Mouse (Mus musculus) T-cell, adult 2 months (primary cell): ENCODE data around the gene Uba3.

ENCODE experiments used
- DNase-seq: peaks from one replicate; pipeline ENCODE4 v3.0.0; 2022; ENCODE audit warnings: low spot score

Gene Uba3

GRCm38 (mm10) chr6:97210191-97210961, 4.9 kb upstream of the Uba3 start, which contains the start of gene Arl6ip5:
TSS of gene Arl6ip5 (plus strand) at chr6:97210689.
- peak; percentile 96 for DNase-seq

GRCm38 (mm10) chr6:97209751-97210150, 4.3 kb upstream of the Uba3 start:
- DNase-seq = peak; percentile 22

GRCm38 (mm10) chr6:97209201-97209600, 3.8 kb upstream of the Uba3 start:
- no peak for DNase-seq

GRCm38 (mm10) chr6:97208406-97208805, 3.0 kb upstream of the Uba3 start:
- no peak for DNase-seq

- no peak for DNase-seq
Observed at GRCm38 (mm10) chr6:97207085-97207484, 1.6 kb upstream of the Uba3 start.

- no peak for DNase-seq
Observed at GRCm38 (mm10) chr6:97204952-97205351, 495 bp downstream of the Uba3 start.

GRCm38 (mm10) chr6:97204252-97204869, 1.1 kb downstream of the Uba3 start:
- DNase-seq = no peak

GRCm38 (mm10) chr6:97202477-97202876, 3.0 kb downstream of the Uba3 start:
- no peak for DNase-seq

- DNase-seq = no peak
Observed at GRCm38 (mm10) chr6:97200437-97200836, 5.0 kb downstream of the Uba3 start.

GRCm38 (mm10) chr6:97179367-97179828, 26.0 kb downstream of the Uba3 start:
- DNase-seq = peak; percentile 48

GRCm38 (mm10) chr6:97178491-97179366, 26.7 kb downstream of the Uba3 start, which contains the start of gene Tmf1:
TSS of gene Tmf1 (minus strand) at chr6:97179122.
- peak; percentile 96 for DNase-seq

GRCm38 (mm10) chr6:97175716-97176115, 29.7 kb downstream of the Uba3 start:
- no peak for DNase-seq

GRCm38 (mm10) chr6:97150156-97150555, 55.3 kb downstream of the Uba3 start:
- no peak for DNase-seq

- DNase-seq = no peak
Observed at GRCm38 (mm10) chr6:97149721-97150120, 55.7 kb downstream of the Uba3 start.

GRCm38 (mm10) chr6:97148383-97149251, 56.8 kb downstream of the Uba3 start, which contains the start of gene Eogt:
TSS of gene Eogt (minus strand) at chr6:97149182.
- DNase-seq = peak; percentile 69

GRCm38 (mm10) chr6:97147755-97148382, 57.6 kb downstream of the Uba3 start:
- DNase-seq = no peak

GRCm38 (mm10) chr6:97145156-97145555, 60.3 kb downstream of the Uba3 start:
- DNase-seq = no peak

GRCm38 (mm10) chr6:97144359-97144758, 61.1 kb downstream of the Uba3 start:
- no peak for DNase-seq

- no peak for DNase-seq
Observed at GRCm38 (mm10) chr6:97142611-97143010, 62.8 kb downstream of the Uba3 start.

- no peak for DNase-seq
Observed at GRCm38 (mm10) chr6:97141811-97142210, 63.6 kb downstream of the Uba3 start.
